Mouse (Mus musculus): ENCODE data around the gene Adck2. TPM values are rescaled to one million over a fixed set of nuclear protein-coding genes. Genes with fewer than 3 reads are reported as not detected.

The Adck2 gene
- polyA plus RNA-seq, 1 experiment from 2014 or later: 30.0 TPM

- peaks cover 46% of the 10 kb centered on the region for H3K4me1 ChIP-seq (replicated peaks; ENCODE audit: control insufficient read depth, insufficient read depth, low read length)
- ATAC-seq (ENCODE audit: low read depth): no peak
- peak overlapping the region; percentile 14 for H3K4me3 ChIP-seq (ENCODE audit: low read length)
- peak overlapping the region; percentile 39 for H3K4me2 ChIP-seq (ENCODE audit: low read depth, low read length)
- WGBS: 66% methylated on average over 2 of the region's 2 CpGs
- H3K9me3 ChIP-seq (ENCODE audit: control insufficient read depth, low read length): no peaks in the 10 kb centered on the region
- no peaks in the 10 kb centered on the region for H3K36me3 ChIP-seq (ENCODE audit: control insufficient read depth, insufficient read depth, low read length)
- peak overlapping the region; percentile 55; the same call in 1 of the 2 replicates for H3K27ac ChIP-seq (ENCODE audit: low read length)
- H3K9ac ChIP-seq (ENCODE audit: low read length): no peak overlapping the region
- no peaks in the 10 kb centered on the region for H3K27me3 ChIP-seq (ENCODE audit: control insufficient read depth, insufficient read depth, low read depth, low read length)
Observed at GRCm38 (mm10) chr6:39555648-39555945, 18.1 kb upstream of the Adck2 start.

- peak overlapping the region; percentile 85 for H3K4me3 ChIP-seq (ENCODE audit: low read length)
Observed at GRCm38 (mm10) chr6:39556900-39557659, 16.6 kb upstream of the Adck2 start.

DNA sequence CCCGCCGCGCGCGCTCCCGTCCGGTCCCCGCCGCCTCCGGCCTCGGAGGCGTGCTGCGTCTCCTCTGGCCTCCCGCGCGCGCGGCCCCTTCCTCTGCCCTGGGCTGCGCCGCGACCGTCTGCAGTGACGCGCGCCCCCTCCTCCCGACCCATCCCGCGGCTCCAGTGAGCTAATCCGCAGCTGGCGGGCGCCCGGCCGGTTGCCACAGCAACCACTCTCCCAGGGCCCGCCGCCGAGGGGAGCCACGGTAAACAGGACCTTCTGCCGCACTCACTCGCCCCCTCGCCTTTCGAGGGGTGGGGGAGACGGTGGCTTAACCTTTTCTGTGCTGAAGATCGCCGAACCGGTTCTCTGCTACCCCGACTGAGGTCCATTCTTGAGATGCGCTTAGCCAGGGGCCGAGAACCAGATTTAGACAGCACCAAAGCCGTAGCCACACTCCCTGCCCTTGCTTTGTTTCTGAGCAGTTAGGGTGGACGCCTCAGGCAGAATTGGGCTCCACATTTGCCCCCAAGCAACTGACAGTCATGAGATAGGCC, 15.9 kb upstream of the Adck2 start, which contains the start of gene Dennd2a:
Gene Dennd2a, minus strand, starts transcription at position 145 of the 539 bp plus-strand sequence.
- peak; percentile 92 for ATAC-seq (ENCODE audit: low read depth)
- H3K4me3 ChIP-seq (ENCODE audit: low read length): peak within 1 kb of the TSS; percentile 85
- H3K9me3 ChIP-seq (ENCODE audit: control insufficient read depth, low read length): no peaks in the 10 kb centered on the region
- H3K4me2 ChIP-seq (ENCODE audit: low read depth, low read length): peak within 1 kb of the TSS; percentile 76
- H3K27me3 ChIP-seq (ENCODE audit: control insufficient read depth, insufficient read depth, low read depth, low read length): no peaks in the 10 kb centered on the region
- H3K27ac ChIP-seq (ENCODE audit: low read length): peak within 1 kb of the TSS; percentile 89
- H3K4me1 ChIP-seq (replicated peaks; ENCODE audit: control insufficient read depth, insufficient read depth, low read length): peaks cover 42% of the 10 kb centered on the region
- peak within 1 kb of the TSS; percentile 95 for H3K9ac ChIP-seq (ENCODE audit: low read length)
- WGBS: 2% methylated on average over 41 of the region's 50 CpGs
- no peaks in the 10 kb centered on the region for H3K36me3 ChIP-seq (ENCODE audit: control insufficient read depth, insufficient read depth, low read length)

More at GRCm38 (mm10) chr6:39556900-39557659, 16.6 kb upstream of the Adck2 start:
- Histone ChIP-seq H3K4me1 (replicated peaks; ENCODE audit: control insufficient read depth, insufficient read depth, low read length) (peaks cover 46% of the 10 kb centered on the region), H3K9ac (ENCODE audit: low read length) (peak overlapping the region; percentile 95), H3K4me2 (ENCODE audit: low read depth, low read length) (peak overlapping the region; percentile 76), H3K27me3 (ENCODE audit: control insufficient read depth, insufficient read depth, low read depth, low read length) (no peaks in the 10 kb centered on the region), H3K27ac (ENCODE audit: low read length) (peak overlapping the region; percentile 89), H3K36me3 (ENCODE audit: control insufficient read depth, insufficient read depth, low read length) (no peaks in the 10 kb centered on the region), H3K9me3 (ENCODE audit: control insufficient read depth, low read length) (no peaks in the 10 kb centered on the region)
- WGBS: under 1% methylated on average over 36 of the region's 54 CpGs
- ATAC-seq (ENCODE audit: low read depth): peak; percentile 56

- Histone ChIP-seq H3K27me3 (ENCODE audit: control insufficient read depth, insufficient read depth, low read depth, low read length) (no peaks in the 10 kb centered on the region), H3K4me2 (ENCODE audit: low read depth, low read length) (no peak overlapping the region), H3K27ac (ENCODE audit: low read length) (peak overlapping the region; percentile 19; the same call in 1 of the 2 replicates), H3K4me3 (ENCODE audit: low read length) (no peak overlapping the region), H3K9ac (ENCODE audit: low read length) (no peak overlapping the region), H3K36me3 (ENCODE audit: control insufficient read depth, insufficient read depth, low read length) (no peaks in the 10 kb centered on the region), H3K9me3 (ENCODE audit: control insufficient read depth, low read length) (no peaks in the 10 kb centered on the region), H3K4me1 (replicated peaks; ENCODE audit: control insufficient read depth, insufficient read depth, low read length) (peaks cover 40% of the 10 kb centered on the region)
- no peak for ATAC-seq (ENCODE audit: low read depth)
- 31% methylated on average over 6 of the region's 6 CpGs for WGBS
Observed at GRCm38 (mm10) chr6:39559276-39559939, 14.3 kb upstream of the Adck2 start.

DNA sequence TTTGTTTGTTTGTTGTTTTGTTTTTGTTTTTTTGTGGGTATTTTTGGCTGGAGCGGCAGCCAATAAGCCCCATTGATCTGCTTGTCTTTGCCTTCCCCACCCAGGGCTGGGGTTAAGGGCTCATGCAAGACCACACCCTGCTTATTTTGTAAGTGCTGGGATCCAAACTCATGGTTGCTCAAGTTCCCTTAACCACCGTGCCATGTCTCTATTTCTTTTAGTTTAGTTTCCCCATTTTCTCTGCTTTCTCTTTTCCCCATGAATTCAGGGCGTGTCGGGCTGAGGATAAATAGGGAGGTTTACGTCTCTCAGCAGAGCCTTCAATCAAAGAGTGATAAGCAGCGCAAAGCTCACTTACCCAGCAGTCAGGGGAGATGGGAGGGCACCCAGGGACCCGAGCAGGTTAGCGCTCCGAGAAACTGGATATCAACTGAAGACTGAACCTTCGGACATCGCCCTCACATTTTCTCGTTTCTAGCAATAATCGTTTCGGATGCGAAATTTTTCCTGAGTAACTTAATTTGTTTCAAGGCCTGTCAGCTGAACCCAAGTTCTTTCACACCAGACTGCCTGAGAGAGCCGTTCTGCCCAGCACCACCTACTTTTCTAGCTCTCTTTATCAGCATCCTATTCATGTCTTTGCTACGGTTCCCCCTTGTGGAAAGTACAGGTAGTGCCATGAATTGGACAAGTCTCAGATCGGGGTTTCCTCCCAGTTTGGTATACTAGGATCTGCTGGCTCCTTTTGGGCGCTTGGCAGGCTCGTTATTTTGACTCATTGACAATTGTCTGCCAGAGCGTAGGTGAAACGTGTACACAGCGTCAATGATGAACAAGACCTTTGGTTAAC, 11.3 kb upstream of the Adck2 start:
- peak overlapping the region; percentile 40 for H3K4me2 ChIP-seq (ENCODE audit: low read depth, low read length)
- peak; percentile 52; the same call in 1 of the 2 replicates for ATAC-seq (ENCODE audit: low read depth)
- peaks cover 18% of the 10 kb centered on the region for H3K4me1 ChIP-seq (replicated peaks; ENCODE audit: control insufficient read depth, insufficient read depth, low read length)
- H3K27me3 ChIP-seq (ENCODE audit: control insufficient read depth, insufficient read depth, low read depth, low read length): no peaks in the 10 kb centered on the region
- H3K9me3 ChIP-seq (ENCODE audit: control insufficient read depth, low read length): no peaks in the 10 kb centered on the region
- no peak overlapping the region for H3K27ac ChIP-seq (ENCODE audit: low read length)
- H3K9ac ChIP-seq (ENCODE audit: low read length): no peak overlapping the region
- H3K4me3 ChIP-seq (ENCODE audit: low read length): peak overlapping the region; percentile 2
- 15% methylated on average over 23 of the region's 23 CpGs for WGBS
- no peaks in the 10 kb centered on the region for H3K36me3 ChIP-seq (ENCODE audit: control insufficient read depth, insufficient read depth, low read length)

DNA sequence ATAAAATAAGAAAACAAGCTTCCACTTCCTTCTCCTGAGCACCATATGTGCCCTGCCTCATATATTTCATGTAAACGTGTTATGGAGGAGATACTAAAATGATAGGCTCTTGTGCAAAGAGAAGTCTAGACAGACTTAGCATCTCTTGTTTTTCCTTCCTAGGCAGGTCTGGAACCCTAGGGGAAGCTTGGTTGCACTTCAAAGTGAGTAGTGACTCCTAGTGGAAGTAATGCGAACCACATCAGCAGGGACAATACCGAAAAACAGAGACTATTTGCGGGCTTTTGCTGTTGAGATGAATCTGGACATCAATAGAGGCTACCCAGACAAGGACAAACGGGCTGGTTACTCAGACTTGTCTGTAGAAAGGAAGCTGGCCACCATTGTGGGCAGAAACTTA, 6.1 kb upstream of the Adck2 start:
- 13% methylated on average over 5 of the region's 5 CpGs for WGBS
- Histone ChIP-seq H3K9ac (ENCODE audit: low read length) (no peak overlapping the region), H3K4me1 (replicated peaks; ENCODE audit: control insufficient read depth, insufficient read depth, low read length) (no peaks in the 10 kb centered on the region), H3K4me3 (ENCODE audit: low read length) (no peak overlapping the region), H3K9me3 (ENCODE audit: control insufficient read depth, low read length) (no peaks in the 10 kb centered on the region), H3K4me2 (ENCODE audit: low read depth, low read length) (no peak overlapping the region), H3K27me3 (ENCODE audit: control insufficient read depth, insufficient read depth, low read depth, low read length) (no peaks in the 10 kb centered on the region), H3K36me3 (ENCODE audit: control insufficient read depth, insufficient read depth, low read length) (no peaks in the 10 kb centered on the region), H3K27ac (ENCODE audit: low read length) (no peak overlapping the region)
- no peak for ATAC-seq (ENCODE audit: low read depth)

DNA sequence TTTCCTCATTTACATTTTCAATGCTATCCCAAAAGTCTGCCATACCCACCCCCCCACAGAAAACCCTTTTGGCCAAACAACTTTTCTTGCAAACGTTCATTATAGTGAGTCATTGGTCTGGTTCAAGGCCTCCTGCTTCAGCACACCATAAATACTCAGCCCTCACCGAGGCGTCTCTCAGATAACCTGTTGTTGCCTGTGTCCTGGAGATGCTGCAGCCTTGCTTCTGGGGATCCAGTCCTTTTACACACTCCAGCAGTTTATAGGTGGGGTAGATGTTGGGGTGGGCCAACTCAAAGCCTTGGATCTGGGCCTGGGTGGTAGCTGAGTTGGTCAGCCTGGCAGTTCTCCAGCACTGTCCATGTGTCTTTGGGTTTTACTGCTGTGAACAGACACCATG, 3.2 kb upstream of the Adck2 start:
- 52% methylated on average over 3 of the region's 3 CpGs for WGBS
- no peak overlapping the region for H3K4me3 ChIP-seq (ENCODE audit: low read length)
- H3K9ac ChIP-seq (ENCODE audit: low read length): no peak overlapping the region
- no peak overlapping the region for H3K27ac ChIP-seq (ENCODE audit: low read length)
- no peak overlapping the region for H3K4me2 ChIP-seq (ENCODE audit: low read depth, low read length)
- no peak for ATAC-seq (ENCODE audit: low read depth)
- no peaks in the 10 kb centered on the region for H3K9me3 ChIP-seq (ENCODE audit: control insufficient read depth, low read length)
- H3K4me1 ChIP-seq (replicated peaks; ENCODE audit: control insufficient read depth, insufficient read depth, low read length): peaks cover 10% of the 10 kb centered on the region
- H3K27me3 ChIP-seq (ENCODE audit: control insufficient read depth, insufficient read depth, low read depth, low read length): no peaks in the 10 kb centered on the region
- H3K36me3 ChIP-seq (ENCODE audit: control insufficient read depth, insufficient read depth, low read length): no peaks in the 10 kb centered on the region

DNA sequence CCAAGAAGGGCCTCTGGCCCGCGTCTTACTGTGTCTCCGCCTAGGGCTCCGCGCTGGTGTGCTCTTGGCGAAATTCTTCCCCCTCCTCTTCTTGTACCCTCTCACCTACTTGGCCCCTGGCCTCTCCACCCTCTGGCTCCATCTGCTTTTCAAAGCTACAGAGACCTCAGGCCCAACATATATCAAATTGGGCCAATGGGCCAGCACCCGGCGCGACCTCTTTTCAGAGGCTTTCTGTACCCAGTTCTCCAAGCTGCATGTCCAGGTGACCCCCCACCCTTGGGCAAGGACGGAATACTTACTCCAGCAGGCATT, 839 bp downstream of the Adck2 start:
- Histone ChIP-seq H3K4me2 (ENCODE audit: low read depth, low read length) (peak overlapping the region; percentile 81), H3K27me3 (ENCODE audit: control insufficient read depth, insufficient read depth, low read depth, low read length) (no peaks in the 10 kb centered on the region), H3K27ac (ENCODE audit: low read length) (no peak overlapping the region; the same call in 1 of the 2 replicates), H3K4me3 (ENCODE audit: low read length) (peak overlapping the region; percentile 74), H3K9me3 (ENCODE audit: control insufficient read depth, low read length) (no peaks in the 10 kb centered on the region), H3K36me3 (ENCODE audit: control insufficient read depth, insufficient read depth, low read length) (no peaks in the 10 kb centered on the region; the same call in 1 of the 2 replicates), H3K9ac (ENCODE audit: low read length) (peak overlapping the region; percentile 82), H3K4me1 (replicated peaks; ENCODE audit: control insufficient read depth, insufficient read depth, low read length) (peaks cover 10% of the 10 kb centered on the region)
- ATAC-seq (ENCODE audit: low read depth): peak; percentile 37
- WGBS: 27% methylated on average over 10 of the region's 10 CpGs

DNA sequence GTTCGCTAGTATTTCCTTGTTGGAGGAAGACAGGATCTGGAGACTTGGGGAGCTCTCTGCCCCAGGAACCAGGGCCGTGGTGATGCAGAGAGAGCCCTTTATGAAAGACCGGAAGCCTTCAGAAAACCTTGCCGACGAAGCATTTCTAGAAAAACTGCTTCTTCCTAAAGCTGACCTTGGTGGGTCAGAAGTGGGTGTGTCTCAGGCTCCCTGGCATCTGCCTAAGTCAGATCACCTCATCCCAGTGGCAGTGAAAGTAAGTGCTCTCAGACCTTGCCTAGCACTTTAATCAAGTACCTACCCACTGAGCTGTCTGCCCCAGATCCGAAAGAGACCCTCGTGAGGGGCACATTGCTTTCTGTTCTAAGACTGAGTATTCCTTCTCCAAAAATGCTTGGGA, 1.3 kb downstream of the Adck2 start:
- Histone ChIP-seq H3K27me3 (ENCODE audit: control insufficient read depth, insufficient read depth, low read depth, low read length) (no peaks in the 10 kb centered on the region), H3K4me3 (ENCODE audit: low read length) (peak overlapping the region; percentile 74), H3K36me3 (ENCODE audit: control insufficient read depth, insufficient read depth, low read length) (no peaks in the 10 kb centered on the region; the same call in 1 of the 2 replicates), H3K4me1 (replicated peaks; ENCODE audit: control insufficient read depth, insufficient read depth, low read length) (peaks cover 10% of the 10 kb centered on the region), H3K4me2 (ENCODE audit: low read depth, low read length) (peak overlapping the region; percentile 81), H3K27ac (ENCODE audit: low read length) (no peak overlapping the region), H3K9ac (ENCODE audit: low read length) (peak overlapping the region; percentile 82), H3K9me3 (ENCODE audit: control insufficient read depth, low read length) (no peaks in the 10 kb centered on the region)
- 64% methylated on average over 7 of the region's 7 CpGs for WGBS
- no peak for ATAC-seq (ENCODE audit: low read depth)
